Mouse (Mus musculus) neural tube, embryonic 11.5 days (tissue): Measurements from ENCODE around the gene Ddias. TPM values are rescaled to one million over a fixed set of nuclear protein-coding genes. Genes with fewer than 3 reads are reported as not detected.
"Not testable (repeated sequence)": the region's sequence is repeated elsewhere in the genome, so short reads cannot be mapped to it uniquely, and the experiment has no call there.

Experiments
- ATAC-seq: fragments of 200-750 bp; cut with Nextera tagmentation; 2 replicates; pipeline ENCODE4 v1.8.0; 2017; ENCODE audit warnings: moderate number of reproducible peaks, mild to moderate bottlenecking, moderate TSS enrichment, moderate library complexity; ENCODE audit not compliant: insufficient read depth, low FRiP score, low TSS enrichment
- DNase-seq: peaks from one replicate; pipeline ENCODE4 v3.0.0-alpha.2; 2015; ENCODE audit warnings: low spot score
- H3K27ac ChIP-seq: fragments of 300-500 bp; sonication (generic); 2 replicates; pipeline ENCODE4 v1.5.1; 2014; ENCODE audit warnings: low read depth, mild to moderate bottlenecking, low read length
- H3K27me3 ChIP-seq: fragments of 300-500 bp; sonication (generic); 2 replicates; pipeline ENCODE4 v1.6.1; 2014; ENCODE audit warnings: mild to moderate bottlenecking, low read length, mixed read lengths; ENCODE audit not compliant: control insufficient read depth, insufficient read depth
- H3K36me3 ChIP-seq: fragments of 300-500 bp; sonication (generic); 2 replicates; pipeline ENCODE4 v1.6.1; 2014; ENCODE audit warnings: mild to moderate bottlenecking, low read length, moderate library complexity, mixed read lengths; ENCODE audit not compliant: control insufficient read depth, insufficient read depth
- H3K4me1 ChIP-seq: fragments of 300-500 bp; sonication (generic); 2 replicates; pipeline ENCODE4 v1.6.1; 2014; ENCODE audit warnings: low read length, mixed read lengths; ENCODE audit not compliant: control insufficient read depth, insufficient read depth
- H3K4me2 ChIP-seq: fragments of 300-500 bp; sonication (generic); 2 replicates; pipeline ENCODE4 v1.6.1; 2014; ENCODE audit warnings: low read depth, mild to moderate bottlenecking, moderate library complexity
- H3K4me3 ChIP-seq: fragments of 300-500 bp; sonication (generic); 2 replicates; pipeline ENCODE4 v1.5.1; 2014; ENCODE audit warnings: low read depth, low read length
- H3K9ac ChIP-seq: fragments of 300-500 bp; sonication (generic); 2 replicates; pipeline ENCODE4 v1.6.1; 2014; ENCODE audit warnings: mild to moderate bottlenecking, low read length
- H3K9me3 ChIP-seq: fragments of 300-500 bp; sonication (generic); 2 replicates; pipeline ENCODE4 v1.6.1; 2016; ENCODE audit warnings: low read length; ENCODE audit not compliant: control insufficient read depth
- WGBS: fragments of 180-500 bp; shearing (Covaris S2); extraction: QIAGEN DNeasy Blood & Tissue Kit; methylation state at CpG from one replicate; pipeline ENCODE4 v1.1.7; 2014; 5-methylcytosine and 5-hydroxymethylcytosine counted together
- polyA plus RNA-seq: library from polyadenylated mRNA; unstranded; fragments of >200 nt; fragmentation: Nextera tagmentation; extraction: Ambion mirVana; gene quantifications from 2 replicates; pipeline ENCODE4 v1.2.1, GENCODE M21; 2014

Ddias gene
- 20.6 and 22.4 TPM in 2 replicates for polyA plus RNA-seq

DNA sequence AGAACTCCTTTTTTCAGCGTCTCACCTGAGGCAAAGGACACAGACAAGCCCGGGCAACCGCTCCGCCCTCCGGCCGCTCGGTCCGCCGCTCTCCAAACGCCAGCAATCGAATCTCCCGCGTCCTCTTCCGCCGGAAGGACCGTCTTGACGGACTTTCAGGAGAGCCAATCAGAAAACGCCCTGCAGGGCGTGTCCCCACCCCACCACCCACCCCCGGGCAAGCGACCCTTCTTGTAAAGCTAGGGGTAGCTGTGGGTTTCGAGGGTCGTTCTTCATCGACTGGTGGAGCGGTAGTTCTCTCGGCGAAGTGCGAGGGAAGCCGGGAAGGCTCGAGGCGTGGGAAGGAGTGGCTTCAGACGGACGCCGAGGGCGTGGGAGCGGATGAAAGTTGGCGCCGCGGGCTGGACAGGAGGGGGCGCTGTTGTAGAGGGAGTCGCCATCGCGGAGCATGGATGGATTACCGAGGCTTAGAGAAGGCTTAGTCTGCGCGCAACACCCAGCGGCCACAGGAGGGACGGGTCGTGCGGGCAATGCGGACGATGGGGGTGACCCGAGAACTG is at the start of gene Ddias, which contains the start of gene Prcp:
Ddias (minus strand) TSS at position 132 of the 560 bp plus-strand sequence.
Prcp (plus strand) TSS at position 355 of the 560 bp plus-strand sequence.
- Histone ChIP-seq H3K9me3 (no peaks in the 10 kb centered on the region), H3K4me1 (peaks cover 9% of the 10 kb centered on the region; the same call in 1 of the 2 replicates), H3K4me2 (peak within 1 kb of the TSS; percentile 66), H3K27ac (peak within 1 kb of the TSS; percentile 97), H3K4me3 (peak within 1 kb of the TSS; percentile 62), H3K9ac (peak within 1 kb of the TSS; percentile 81), H3K36me3 (no peaks in the 10 kb centered on the region), H3K27me3 (no peaks in the 10 kb centered on the region)
- peak; percentile 95 for DNase-seq
- WGBS = under 1% methylated on average over 53 of the region's 53 CpGs
- peak; percentile 89 for ATAC-seq

DNA sequence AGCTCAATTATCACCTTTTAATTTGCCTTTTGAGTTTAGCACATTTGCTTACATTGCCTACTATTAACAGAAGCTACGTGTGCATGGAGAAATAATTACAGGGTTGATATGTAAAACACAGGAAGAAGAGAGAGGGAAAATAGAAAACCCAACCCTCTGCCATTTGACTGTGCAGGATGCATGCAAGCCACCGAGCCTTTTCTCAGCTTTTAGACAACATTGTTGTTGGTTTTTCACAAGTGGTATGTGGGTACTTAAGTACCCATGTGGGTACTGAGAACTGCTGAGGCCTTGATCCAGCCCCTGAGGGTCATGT is 46.8 kb upstream of the Ddias start:
- 86% methylated on average over 2 of the region's 2 CpGs for WGBS
- no peaks in the 10 kb centered on the region for H3K27me3 ChIP-seq

DNA sequence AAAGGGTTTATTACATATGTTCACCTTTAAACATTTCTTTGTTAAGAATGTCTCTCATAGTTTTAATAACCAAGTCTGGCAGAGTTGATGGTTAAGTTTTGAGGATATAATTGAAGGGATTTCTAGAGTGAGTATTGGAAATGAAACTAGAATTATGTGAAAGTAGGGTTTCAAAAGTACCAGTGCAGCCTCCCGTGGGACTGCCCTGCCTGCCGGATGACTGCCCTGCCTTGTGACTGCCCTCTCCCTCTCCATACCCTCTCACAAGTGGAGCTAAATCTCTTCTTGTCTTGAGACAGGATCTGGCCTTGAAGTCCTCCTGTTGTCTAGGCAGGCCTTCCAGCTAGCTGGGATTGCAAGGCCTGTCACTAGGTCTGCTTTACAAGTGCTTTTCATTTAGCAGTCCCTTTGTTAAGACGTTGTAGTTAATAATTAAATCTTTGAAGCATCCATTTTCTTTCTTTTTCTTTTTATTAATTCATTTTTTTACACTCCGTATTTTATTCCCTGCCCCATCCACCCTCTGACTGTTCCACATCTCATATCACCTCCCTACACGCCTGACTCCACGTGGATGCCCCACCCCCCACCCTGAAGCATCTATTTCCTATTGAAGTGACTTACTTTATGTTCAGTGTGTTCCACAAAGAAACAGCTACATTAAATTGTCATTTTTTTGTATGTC is 46.3 kb upstream of the Ddias start:
- DNase-seq = no peak
- H3K4me2 ChIP-seq = no peak overlapping the region
- no peak overlapping the region for H3K9ac ChIP-seq
- 88% methylated on average over 6 of the region's 6 CpGs for WGBS
- ATAC-seq = no peak
- no peak overlapping the region for H3K4me3 ChIP-seq
- H3K36me3 ChIP-seq = no peaks in the 10 kb centered on the region
- no peaks in the 10 kb centered on the region for H3K27me3 ChIP-seq
- no peak overlapping the region for H3K27ac ChIP-seq
- no peaks in the 10 kb centered on the region for H3K4me1 ChIP-seq
- no peaks in the 10 kb centered on the region for H3K9me3 ChIP-seq

More for the DNA sequence above, 46.8 kb upstream of the Ddias start:
- H3K4me1 ChIP-seq = no peaks in the 10 kb centered on the region
- no peak overlapping the region for H3K9ac ChIP-seq
- H3K4me2 ChIP-seq = no peak overlapping the region
- DNase-seq = no peak
- no peak overlapping the region for H3K27ac ChIP-seq
- no peaks in the 10 kb centered on the region for H3K9me3 ChIP-seq
- ATAC-seq = no peak
- H3K4me3 ChIP-seq = no peak overlapping the region
- H3K36me3 ChIP-seq = no peaks in the 10 kb centered on the region

DNA sequence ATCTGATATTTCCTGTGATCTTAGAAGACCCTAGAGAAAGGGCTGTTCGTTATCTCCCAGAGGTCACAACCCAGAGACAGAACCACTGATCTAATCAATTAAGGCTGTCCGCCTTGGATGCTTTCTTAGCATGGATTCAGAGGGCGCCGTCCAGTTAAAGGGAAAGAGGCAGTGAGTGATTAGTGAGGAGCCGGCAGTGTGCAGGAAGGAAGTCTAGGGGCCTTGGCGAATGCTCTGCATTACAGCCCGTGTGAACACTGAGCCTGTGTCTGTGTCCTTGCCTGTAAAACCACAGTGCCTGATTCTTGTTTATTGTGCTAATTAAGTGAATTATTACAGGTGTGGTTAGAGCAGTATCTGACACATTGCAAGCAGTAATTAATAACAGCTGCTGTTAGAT is 30.2 kb upstream of the Ddias start:
- not testable (repeated sequence) for H3K4me3 ChIP-seq, H3K9ac ChIP-seq, ATAC-seq, H3K9me3 ChIP-seq, H3K36me3 ChIP-seq, H3K27me3 ChIP-seq, DNase-seq, H3K4me2 ChIP-seq, H3K4me1 ChIP-seq, H3K27ac ChIP-seq
- WGBS = 58% methylated on average over 7 of the region's 7 CpGs

DNA sequence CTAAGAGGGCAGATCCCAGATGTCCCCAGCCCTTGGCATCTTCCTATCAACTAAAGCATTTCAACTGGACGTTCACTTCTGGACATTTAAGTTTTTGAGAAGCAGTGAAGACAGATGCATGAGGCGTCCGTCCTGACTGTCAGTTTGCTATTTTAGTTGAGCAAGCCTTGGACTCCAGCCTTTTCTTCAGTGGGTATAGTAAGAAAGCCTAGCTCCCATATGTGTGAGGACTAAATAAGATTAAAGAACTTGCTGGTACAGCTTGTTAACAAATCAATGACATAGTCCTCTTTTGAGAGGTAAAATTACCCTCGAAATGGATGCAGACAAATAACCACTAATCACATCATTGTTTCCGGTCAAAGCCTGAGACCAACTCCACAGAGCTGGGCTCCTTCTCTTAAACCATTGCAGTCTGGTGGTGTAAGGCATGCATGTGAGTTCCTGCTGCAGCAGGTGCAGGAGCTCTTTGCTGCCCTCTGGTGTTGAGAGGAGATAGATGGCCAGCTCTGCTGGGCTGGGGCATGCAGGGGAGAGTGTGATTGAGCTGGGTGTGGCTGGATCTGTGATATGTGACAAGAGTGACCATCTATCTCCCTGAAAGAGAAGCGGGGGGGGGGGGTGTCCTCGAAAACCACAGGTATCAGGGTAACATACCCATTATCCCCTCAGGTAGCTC is 29.5 kb upstream of the Ddias start:
- no peak overlapping the region for H3K9ac ChIP-seq
- no peaks in the 10 kb centered on the region for H3K27me3 ChIP-seq
- no peak overlapping the region for H3K27ac ChIP-seq
- 55% methylated on average over 7 of the region's 7 CpGs for WGBS
- no peaks in the 10 kb centered on the region for H3K36me3 ChIP-seq
- H3K9me3 ChIP-seq = no peaks in the 10 kb centered on the region
- H3K4me2 ChIP-seq = no peak overlapping the region
- no peaks in the 10 kb centered on the region for H3K4me1 ChIP-seq
- DNase-seq = peak; percentile 76
- ATAC-seq = peak; percentile 89
- H3K4me3 ChIP-seq = no peak overlapping the region

DNA sequence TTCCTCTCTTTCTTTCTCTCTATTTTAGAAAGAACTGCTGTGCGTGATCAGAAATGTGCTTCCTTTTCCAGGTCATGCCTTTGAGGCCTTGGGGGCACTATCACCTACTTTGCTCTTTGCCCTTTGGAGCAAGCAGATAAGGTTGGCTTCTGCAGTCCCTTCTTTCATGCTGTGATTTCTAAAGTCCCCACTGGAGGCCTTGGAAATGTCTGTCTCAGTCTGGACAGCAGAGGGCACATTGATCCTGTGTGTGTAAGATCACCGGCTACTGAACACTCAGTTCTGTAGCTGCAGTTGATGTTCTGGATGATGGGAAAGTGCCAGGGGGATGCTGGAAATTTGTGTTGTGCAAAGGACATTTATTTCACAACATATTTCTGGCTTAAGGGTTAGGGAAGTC is 23.0 kb upstream of the Ddias start:
- DNase-seq = no peak
- Histone ChIP-seq H3K9me3 (no peaks in the 10 kb centered on the region), H3K4me2 (no peak overlapping the region), H3K27ac (no peak overlapping the region), H3K9ac (no peak overlapping the region), H3K27me3 (no peaks in the 10 kb centered on the region), H3K4me3 (no peak overlapping the region), H3K4me1 (no peaks in the 10 kb centered on the region), H3K36me3 (no peaks in the 10 kb centered on the region)
- 65% methylated on average over 2 of the region's 2 CpGs for WGBS
- ATAC-seq = peak; percentile 61; the same call in 1 of the 2 replicates

DNA sequence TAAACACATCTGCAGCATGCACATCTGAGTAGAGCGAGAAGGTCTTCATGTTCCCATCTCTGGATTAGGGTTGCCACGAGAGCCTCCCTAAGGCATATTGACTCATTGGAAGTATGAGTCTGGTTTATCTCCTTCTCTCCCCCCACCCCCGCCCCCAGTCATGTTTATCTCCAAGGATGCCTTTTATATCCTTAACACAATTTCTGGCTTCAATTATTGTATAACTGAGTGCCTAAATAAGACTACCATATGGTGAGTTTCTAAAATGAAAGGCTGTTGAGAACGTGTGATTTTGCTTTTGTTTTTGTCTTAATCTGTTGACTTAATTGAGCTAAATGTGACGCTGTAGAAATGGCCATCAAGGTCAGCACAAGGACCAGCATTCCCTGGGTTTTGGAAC is 22.0 kb upstream of the Ddias start:
- no peaks in the 10 kb centered on the region for H3K9me3 ChIP-seq
- no peaks in the 10 kb centered on the region for H3K27me3 ChIP-seq
- no peaks in the 10 kb centered on the region for H3K4me1 ChIP-seq
- WGBS = 88% methylated on average over 5 of the region's 5 CpGs
- H3K9ac ChIP-seq = no peak overlapping the region
- no peak overlapping the region for H3K27ac ChIP-seq
- H3K36me3 ChIP-seq = no peaks in the 10 kb centered on the region
- H3K4me3 ChIP-seq = no peak overlapping the region
- no peak for DNase-seq
- H3K4me2 ChIP-seq = no peak overlapping the region
- no peak for ATAC-seq

DNA sequence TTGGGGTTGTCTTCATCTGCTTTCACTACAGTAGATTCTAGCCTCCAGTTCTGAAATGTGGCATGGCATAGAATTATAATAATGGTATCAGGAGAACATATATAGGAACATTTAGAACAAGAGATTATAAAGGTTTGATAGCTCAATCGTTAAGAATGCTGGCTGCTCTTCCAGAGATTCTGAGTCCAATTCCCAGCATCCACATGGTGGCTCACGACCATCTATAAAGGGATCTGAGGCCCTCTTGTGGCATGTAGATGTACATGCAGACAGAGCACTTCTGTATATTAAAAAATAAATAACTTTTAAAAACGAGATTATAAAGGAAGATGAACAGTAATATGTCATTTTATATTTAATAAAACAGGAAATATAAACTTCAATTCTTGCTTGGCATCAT is 19.4 kb upstream of the Ddias start:
- Histone ChIP-seq H3K9ac (no peak overlapping the region), H3K9me3 (no peaks in the 10 kb centered on the region), H3K27me3 (no peaks in the 10 kb centered on the region), H3K36me3 (no peaks in the 10 kb centered on the region), H3K27ac (no peak overlapping the region), H3K4me3 (no peak overlapping the region), H3K4me2 (no peak overlapping the region), H3K4me1 (no peaks in the 10 kb centered on the region)
- WGBS = 49% methylated on average over 3 of the region's 3 CpGs
- ATAC-seq (no peak), DNase-seq (no peak)
